Mouse (Mus musculus) ES-Bruce4 (cell line): ENCODE results near the gene Gm9507.
"Not testable (repeated sequence)": the region's sequence is repeated elsewhere in the genome, so short reads cannot be mapped to it uniquely, and the experiment has no call there.

ENCODE experiments used
- CTCF ChIP-seq: IDR thresholded peaks from one replicate; pipeline ENCODE4 v1.8.1; 2011; ENCODE audit warnings: low read depth, low read length
- EP300 ChIP-seq: IDR thresholded peaks from 2 replicates; pipeline ENCODE4 v1.6.1; 2011; ENCODE audit warnings: low read depth, low read length; ENCODE audit not compliant: insufficient read depth
- POLR2A ChIP-seq: IDR thresholded peaks from one replicate; pipeline ENCODE4 v1.8.1; 2011; ENCODE audit warnings: low read length; ENCODE audit not compliant: insufficient read depth

GRCm38 (mm10) chr10:77771225-77771624 is 40.4 kb downstream of the Gm9507 start, which contains the start of gene Gm3238:
- TF ChIP-seq POLR2A, CTCF, EP300: not testable (repeated sequence)
